Mouse (Mus musculus): ENCODE data around the gene Dek. TPM values are rescaled to one million over a fixed set of nuclear protein-coding genes. Genes with fewer than 3 reads are reported as not detected.

Gene Dek
- polyA plus RNA-seq, 1 experiment from 2014 or later, result 390 TPM

DNA sequence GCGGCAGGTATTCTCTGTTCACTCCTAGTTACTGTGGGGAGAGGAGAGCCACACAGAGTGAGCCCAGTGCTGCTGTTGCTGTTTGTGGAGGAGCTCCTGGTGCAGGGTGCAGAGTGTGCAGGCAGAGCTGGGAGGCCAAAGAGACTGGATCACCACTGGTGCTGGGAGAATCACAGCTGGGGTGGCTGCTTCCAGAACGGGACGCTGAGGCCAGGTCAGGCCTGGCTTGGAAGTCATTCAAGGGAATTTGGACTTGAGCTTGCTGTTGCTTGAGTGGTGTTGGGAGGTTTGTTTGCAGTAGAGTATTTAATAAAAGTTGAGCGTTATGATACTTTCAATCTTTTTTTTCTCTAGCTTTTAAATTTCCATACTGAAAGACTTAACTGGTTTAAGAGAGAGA lies 58.0 kb downstream of the Dek start:
- Histone ChIP-seq H3K27ac (no peak overlapping the region), H3K4me2 (no peak overlapping the region), H3K4me3 (no peak overlapping the region), H3K9me3 (no peaks in the 10 kb centered on the region), H3K27me3 (no peaks in the 10 kb centered on the region), H3K36me3 (peaks cover 37% of the 10 kb centered on the region), H3K4me1 (peaks cover 8% of the 10 kb centered on the region), H3K9ac (no peak overlapping the region)
- ATAC-seq (ENCODE audit: insufficient number of reproducible peaks, insufficient read depth, low FRiP score, low TSS enrichment, low read depth), result no peak
- 89% methylated on average over 4 of the region's 4 CpGs for WGBS

DNA sequence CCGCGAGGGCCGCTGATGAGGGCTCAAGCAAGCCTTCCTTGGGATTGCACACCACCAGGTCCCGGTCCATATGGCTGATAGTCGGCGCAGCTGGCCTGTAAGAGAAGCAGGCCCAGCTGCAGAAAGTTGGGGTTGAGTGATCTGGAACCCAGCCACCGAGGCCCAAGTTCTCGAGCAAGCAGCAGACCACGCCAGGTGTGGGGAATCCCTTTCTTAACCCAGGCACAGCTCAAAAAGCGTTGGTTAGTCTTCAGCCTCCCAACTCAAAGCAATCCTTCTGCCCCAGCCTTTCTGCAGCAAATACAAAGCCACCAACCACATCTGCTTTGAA lies 61.4 kb downstream of the Dek start, which contains the start of gene Tpmt:
Tpmt (minus strand) TSS at position 121 of the 331 bp plus-strand sequence.
- Histone ChIP-seq H3K36me3 (peaks cover 13% of the 10 kb centered on the region), H3K9me3 (no peaks in the 10 kb centered on the region), H3K4me2 (peak within 1 kb of the TSS; percentile 100), H3K27me3 (no peaks in the 10 kb centered on the region), H3K9ac (peak within 1 kb of the TSS; percentile 84), H3K4me3 (peak within 1 kb of the TSS; percentile 83), H3K27ac (peak within 1 kb of the TSS; percentile 41), H3K4me1 (peaks cover 12% of the 10 kb centered on the region)
- ATAC-seq (ENCODE audit: insufficient number of reproducible peaks, insufficient read depth, low FRiP score, low TSS enrichment, low read depth), result no peak
- WGBS, result 13% methylated on average over 10 of the region's 10 CpGs

DNA sequence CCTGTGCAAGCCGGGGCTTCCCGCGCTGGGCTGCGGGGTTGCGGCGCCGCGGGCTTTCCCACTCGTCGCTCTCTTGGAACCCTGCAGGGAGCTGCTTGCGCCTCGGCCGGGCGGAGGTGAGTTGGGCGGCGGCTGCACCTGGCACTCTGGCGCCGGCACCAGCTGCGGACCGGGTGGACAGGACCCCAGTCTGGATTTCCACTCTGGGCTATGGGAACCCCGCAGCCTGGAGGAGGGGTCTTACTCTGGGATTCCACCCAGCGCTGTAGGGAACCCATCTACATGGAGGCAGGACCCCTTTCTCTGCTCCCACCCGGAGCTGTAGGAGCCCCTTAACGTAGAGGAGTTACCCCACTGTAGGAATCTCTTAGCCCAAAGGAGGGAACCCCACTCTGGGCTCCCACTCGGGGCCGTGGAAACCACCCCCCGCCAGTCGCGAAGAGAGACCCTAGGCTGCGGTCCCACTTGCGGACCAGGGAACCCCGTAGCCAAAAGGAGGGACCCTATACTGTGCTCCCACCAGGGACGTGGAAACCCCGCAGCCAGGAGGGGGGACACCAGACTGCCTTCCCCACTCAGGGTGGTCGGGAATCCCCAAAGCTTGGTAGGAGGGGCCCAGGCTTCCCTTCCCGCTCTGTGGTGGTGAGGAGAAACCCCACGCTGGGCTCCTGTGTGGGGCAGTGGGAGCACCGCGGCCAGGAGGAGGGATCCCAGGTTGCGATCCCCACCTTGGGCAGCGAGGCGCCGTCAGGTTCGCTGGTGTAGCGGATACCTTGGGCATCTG lies 62.0 kb downstream of the Dek start:
- peaks cover 8% of the 10 kb centered on the region for H3K36me3 ChIP-seq
- no peaks in the 10 kb centered on the region for H3K27me3 ChIP-seq
- WGBS, result under 1% methylated on average over 45 of the region's 45 CpGs
- ATAC-seq (ENCODE audit: insufficient number of reproducible peaks, insufficient read depth, low FRiP score, low TSS enrichment, low read depth), result peak; percentile 21; the same call in 1 of the 2 replicates
- peak overlapping the region; percentile 84 for H3K9ac ChIP-seq
- peak overlapping the region; percentile 100 for H3K4me2 ChIP-seq
- peaks cover 12% of the 10 kb centered on the region for H3K4me1 ChIP-seq
- H3K4me3 ChIP-seq, result peak overlapping the region; percentile 83
- H3K27ac ChIP-seq, result peak overlapping the region; percentile 41
- no peaks in the 10 kb centered on the region for H3K9me3 ChIP-seq

DNA sequence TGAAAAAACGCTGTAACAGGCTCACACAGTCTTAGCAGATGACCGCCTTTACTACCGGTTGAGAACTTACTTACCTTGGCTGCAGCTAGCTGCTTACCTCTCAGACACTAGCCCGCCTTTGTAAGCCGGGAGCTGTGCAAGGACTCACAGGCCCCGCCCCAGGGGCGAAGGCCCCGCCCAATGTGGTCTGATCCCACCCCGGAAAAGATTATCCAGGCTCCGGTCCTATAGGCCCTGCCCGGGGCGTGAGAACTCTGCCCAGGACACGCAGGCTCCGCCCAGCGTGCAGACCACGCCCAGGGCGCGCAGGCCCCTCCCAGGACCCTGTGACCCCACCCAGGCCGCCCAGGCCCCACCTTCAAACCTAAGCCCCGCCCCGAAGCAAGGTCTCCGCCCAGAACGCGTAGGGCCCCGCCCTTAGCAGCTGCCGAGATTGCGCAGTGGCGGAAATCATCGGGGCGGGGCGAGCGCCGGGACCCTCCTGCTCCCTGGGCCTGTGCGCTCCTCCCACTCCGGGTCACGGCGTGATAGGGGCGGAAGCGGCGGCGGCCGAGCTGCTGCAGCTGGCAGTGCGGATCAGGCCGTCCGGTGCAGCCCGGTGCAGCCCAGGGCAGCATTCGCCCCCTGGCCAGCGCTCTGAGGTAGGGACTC lies 62.8 kb downstream of the Dek start, which contains the start of gene Kdm1b:
Kdm1b (plus strand) TSS at position 470 of the 651 bp plus-strand sequence.
- Histone ChIP-seq H3K36me3 (0 out of 2 replicates have a peak, but pooled peaks cover 3% of the 10 kb centered on the region), H3K9ac (peak within 1 kb of the TSS; percentile 84), H3K4me3 (peak within 1 kb of the TSS; percentile 83), H3K9me3 (no peaks in the 10 kb centered on the region), H3K4me2 (peak within 1 kb of the TSS; percentile 100), H3K27ac (peak within 1 kb of the TSS; percentile 58), H3K27me3 (no peaks in the 10 kb centered on the region), H3K4me1 (peaks cover 12% of the 10 kb centered on the region)
- peak; percentile 94 for ATAC-seq (ENCODE audit: insufficient number of reproducible peaks, insufficient read depth, low FRiP score, low TSS enrichment, low read depth)
- WGBS, result under 1% methylated on average over 45 of the region's 48 CpGs

DNA sequence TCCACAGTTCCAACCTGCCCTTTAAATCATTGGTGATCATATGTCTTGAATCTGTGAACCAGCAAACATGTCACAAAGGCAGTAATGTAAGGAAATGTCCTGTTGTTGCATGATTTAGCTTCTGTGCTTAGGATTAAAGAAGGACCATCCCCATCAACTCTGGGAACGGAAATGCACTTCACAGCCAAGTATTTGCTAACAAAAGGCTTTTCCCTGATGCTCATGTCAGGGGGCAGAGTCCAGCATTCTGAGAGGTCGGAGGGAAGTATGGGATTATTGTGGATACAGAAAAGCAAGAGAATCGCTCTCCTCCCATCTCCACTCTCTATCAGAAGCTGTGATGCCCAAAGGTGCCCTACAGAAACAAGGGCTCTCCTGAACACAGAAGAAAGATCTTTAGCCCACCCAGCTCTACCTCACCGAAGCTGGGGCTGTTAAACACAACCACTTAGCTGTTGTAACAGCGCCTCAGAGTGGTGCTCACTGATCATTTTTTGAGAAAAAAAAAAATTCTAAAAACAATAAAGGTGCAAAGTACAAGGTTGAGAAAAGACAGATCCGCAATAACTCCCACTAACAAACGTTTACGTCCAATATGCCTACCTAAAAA lies 63.9 kb downstream of the Dek start:
- Histone ChIP-seq H3K4me3 (peak overlapping the region; percentile 83; the same call in 1 of the 2 replicates), H3K4me1 (peaks cover 12% of the 10 kb centered on the region), H3K9ac (no peak overlapping the region), H3K9me3 (no peaks in the 10 kb centered on the region), H3K4me2 (peak overlapping the region; percentile 100), H3K27me3 (no peaks in the 10 kb centered on the region), H3K27ac (no peak overlapping the region), H3K36me3 (no peaks in the 10 kb centered on the region)
- ATAC-seq (ENCODE audit: insufficient number of reproducible peaks, insufficient read depth, low FRiP score, low TSS enrichment, low read depth), result no peak
- 55% methylated on average over 8 of the region's 8 CpGs for WGBS

DNA sequence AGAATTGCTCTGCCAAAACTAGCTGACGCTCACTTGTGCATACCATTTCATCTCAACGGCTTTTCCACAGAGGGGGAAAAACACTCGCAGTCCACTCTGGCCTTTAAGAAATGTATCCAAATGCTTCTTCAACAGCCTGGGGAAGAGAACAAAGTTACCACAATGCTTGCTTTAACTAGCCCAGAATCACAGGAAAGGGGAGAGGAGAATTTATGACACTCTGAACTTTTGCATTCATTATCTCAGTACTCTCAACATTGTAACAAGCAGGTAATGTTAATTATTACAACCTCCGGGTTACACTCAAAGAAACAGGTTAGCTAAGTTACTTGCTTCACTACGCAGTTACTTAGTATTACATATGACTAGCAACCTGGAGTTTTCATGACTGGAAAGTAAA lies 65.9 kb downstream of the Dek start:
- Histone ChIP-seq H3K27me3 (no peaks in the 10 kb centered on the region), H3K4me3 (no peak overlapping the region), H3K9ac (no peak overlapping the region), H3K4me2 (no peak overlapping the region), H3K36me3 (no peaks in the 10 kb centered on the region), H3K27ac (no peak overlapping the region), H3K4me1 (peaks cover 12% of the 10 kb centered on the region), H3K9me3 (no peaks in the 10 kb centered on the region)
- WGBS, result 94% methylated on average over 5 of the region's 5 CpGs
- no peak for ATAC-seq (ENCODE audit: insufficient number of reproducible peaks, insufficient read depth, low FRiP score, low TSS enrichment, low read depth)

DNA sequence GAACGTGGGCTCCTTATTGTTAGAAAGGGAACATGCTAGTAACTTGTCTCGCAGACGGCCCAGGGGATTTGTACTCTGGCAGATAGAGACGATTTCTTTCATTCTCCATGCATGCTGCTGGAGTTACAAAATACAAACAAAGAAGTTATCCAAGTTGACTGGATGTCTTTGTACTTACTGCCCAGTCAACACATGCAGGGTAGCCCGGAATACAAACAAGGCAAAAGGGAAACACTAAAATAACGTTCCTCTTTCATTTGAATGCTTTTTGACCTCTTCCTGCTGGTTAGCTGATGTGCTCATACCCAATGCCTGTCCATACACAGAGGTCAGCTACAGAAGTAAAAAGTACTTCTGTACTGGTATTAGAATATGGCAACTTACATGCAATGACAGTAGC lies 68.1 kb downstream of the Dek start:
- Histone ChIP-seq H3K27me3 (no peaks in the 10 kb centered on the region), H3K36me3 (no peaks in the 10 kb centered on the region), H3K27ac (no peak overlapping the region), H3K9ac (no peak overlapping the region), H3K4me3 (no peak overlapping the region), H3K4me2 (no peak overlapping the region), H3K4me1 (peaks cover 7% of the 10 kb centered on the region; the same call in 1 of the 2 replicates), H3K9me3 (no peaks in the 10 kb centered on the region)
- WGBS, result 81% methylated on average over 6 of the region's 6 CpGs
- ATAC-seq (ENCODE audit: insufficient number of reproducible peaks, insufficient read depth, low FRiP score, low TSS enrichment, low read depth), result no peak

Other genes with a start within 250 kb of the Dek start
- gene Kif13a, start 176.3 kb downstream of the Dek start, polyA plus RNA-seq (2015; fragmentation: Nextera tagmentation; extraction: Ambion mirVana), result 14.5 and 23.7 TPM in 2 replicates
- gene Nhlrc1, start 91.4 kb downstream of the Dek start, polyA plus RNA-seq (2015; fragmentation: Nextera tagmentation; extraction: Ambion mirVana), result 4.4 and 5.7 TPM in 2 replicates
- 13.0 and 13.4 TPM in 2 replicates for gene Kdm1b, start 62.7 kb downstream of the Dek start, polyA plus RNA-seq (2015; fragmentation: Nextera tagmentation; extraction: Ambion mirVana)
- 20.2 and 23.7 TPM in 2 replicates for gene Tpmt, start 61.5 kb downstream of the Dek start, polyA plus RNA-seq (2015; fragmentation: Nextera tagmentation; extraction: Ambion mirVana)
- 2.2 and 2.7 TPM in 2 replicates for gene Rnf144b, start 16.5 kb upstream of the Dek start, polyA plus RNA-seq (2015; fragmentation: Nextera tagmentation; extraction: Ambion mirVana)